Mouse (Mus musculus) gastrocnemius, adult 2 months (tissue): Measurements from ENCODE around the gene Adora2a. TPM values are rescaled to one million over a fixed set of nuclear protein-coding genes. Genes with fewer than 3 reads are reported as not detected.

Source experiments
- DNase-seq: peaks from one replicate; pipeline ENCODE4 v3.0.0; 2022
- H3K27ac ChIP-seq: fragments of 200-600 bp; 2 replicates; pipeline ENCODE4 v1.8.1; 2022; ENCODE audit warnings: mild to moderate bottlenecking
- H3K4me3 ChIP-seq: fragments of 200-600 bp; 2 replicates; pipeline ENCODE4 v1.8.1; 2022; ENCODE audit warnings: mild to moderate bottlenecking, moderate library complexity
- CTCF ChIP-seq: fragments of 200-600 bp; IDR thresholded peaks from 2 replicates; pipeline ENCODE4 v1.8.1; 2022; ENCODE audit warnings: antibody characterized with exemption, mild to moderate bottlenecking, moderate library complexity
- intact Hi-C: fragments of 180-260 bp; cut with DNase I; formaldehyde crosslinking; loops from one replicate; pipeline ENCODE4 v1.15.1; 2025
- total RNA-seq, 2 experiments: library from RNA; stranded (reverse); gene quantifications; 2 replicates each; pipeline ENCODE4 v1.2.3; 2021

The Adora2a gene
- total RNA-seq, 2 experiments from 2014 or later, result 0.92 to 0.98 TPM

DNA sequence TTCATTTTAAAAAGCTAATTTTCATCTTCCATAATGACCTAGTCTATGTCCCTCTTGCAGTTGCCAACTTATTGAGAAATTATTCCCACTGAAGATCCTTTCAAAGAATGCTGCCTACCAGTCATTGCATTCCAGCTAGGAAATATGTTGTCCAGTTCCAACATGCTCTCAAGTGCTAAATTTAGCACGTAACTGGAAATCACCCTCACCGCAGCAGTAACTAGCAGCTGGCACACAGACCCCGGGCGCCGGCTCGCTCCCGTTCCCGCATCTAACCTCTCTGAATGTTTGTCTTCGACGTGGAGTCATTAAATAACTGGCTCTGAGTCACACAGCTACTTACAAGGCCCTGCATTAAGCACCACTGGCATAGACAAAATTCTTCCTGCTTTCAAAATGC, 62.0 kb downstream of the Adora2a start:
- TF ChIP-seq CTCF, result no peak
- Histone ChIP-seq H3K27ac (no peak overlapping the region), H3K4me3 (peak overlapping the region; percentile 25)
- intact Hi-C loops, result no loop called here
- DNase-seq, result peak; percentile 29

Other genes starting within 250 kb of the Adora2a start
- 10 to 100 TPM; 43.1 to 44.8 TPM for gene Specc1l, start 104.8 kb upstream of the Adora2a start, total RNA-seq
- gene Upb1, start 84.2 kb downstream of the Adora2a start, total RNA-seq, result not detected
- 10 to 100 TPM; 65.9 to 91.4 TPM for gene Snrpd3, start 200.7 kb downstream of the Adora2a start, total RNA-seq
- gene Gucd1, start 201.1 kb downstream of the Adora2a start, total RNA-seq, result 10 to 100 TPM; 48.2 to 78.7 TPM
- under 1 TPM; 0.11 to 0.15 TPM for gene Lrrc75b, start 243.5 kb downstream of the Adora2a start, total RNA-seq
- not detected for gene Ggt1, start 244.7 kb downstream of the Adora2a start, total RNA-seq